Mouse (Mus musculus): ENCODE measurements around the gene Zfp770. TPM values are rescaled to one million over a fixed set of nuclear protein-coding genes. Genes with fewer than 3 reads are reported as not detected.

Gene Zfp770
- polyA plus RNA-seq, 1 experiment from 2014 or later = 7.9 TPM

DNA sequence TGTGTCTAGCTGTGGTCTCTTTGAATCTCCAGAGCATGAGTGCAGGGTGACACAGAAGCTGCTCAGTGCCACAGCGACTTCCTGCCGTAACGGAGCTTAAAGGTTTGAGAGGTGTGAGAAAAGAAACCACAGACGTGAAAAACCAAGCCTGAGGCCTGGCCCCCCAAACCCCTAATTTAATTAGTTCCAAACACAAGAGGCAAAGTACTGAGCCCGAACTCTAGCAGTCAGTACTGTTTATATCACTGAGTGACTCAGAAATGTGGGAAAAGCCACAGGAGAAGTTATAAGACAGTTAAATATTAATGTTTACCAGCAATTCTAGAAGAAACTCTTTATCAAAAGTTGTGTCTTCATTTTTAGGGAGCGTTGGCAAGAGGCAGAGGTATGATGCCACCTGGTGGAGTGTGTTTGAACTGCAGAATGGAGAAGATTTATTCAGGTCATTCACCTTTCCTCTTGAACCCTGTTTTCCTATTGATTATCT, 55.9 kb downstream of the Zfp770 start:
- TF ChIP-seq CTCF (IDR thresholded peaks at IDR 0.05) = peak; percentile 85
- peak; percentile 31 for DNase-seq (ENCODE audit: low read depth, low spot score)
- in situ Hi-C loops (cut with MboI; ENCODE audit: low pct_unique_long_range_greater_than_20kb) = loop anchor here (10.0 kb wide), 1 partner anchor 181 kb away; no protein-coding TSS in a partner anchor
- ChIA-PET POLR2A (no interaction called here), CTCF (interaction anchor here (0.7 to 3.5 kb wide), 10 partner anchors 10 to 324 kb away, joined by 3 to 17 read pairs (median 3); no protein-coding TSS in a partner anchor)
- H3K27me3 ChIP-seq = no peaks in the 10 kb centered on the region
- peak; percentile 44 for ATAC-seq

DNA sequence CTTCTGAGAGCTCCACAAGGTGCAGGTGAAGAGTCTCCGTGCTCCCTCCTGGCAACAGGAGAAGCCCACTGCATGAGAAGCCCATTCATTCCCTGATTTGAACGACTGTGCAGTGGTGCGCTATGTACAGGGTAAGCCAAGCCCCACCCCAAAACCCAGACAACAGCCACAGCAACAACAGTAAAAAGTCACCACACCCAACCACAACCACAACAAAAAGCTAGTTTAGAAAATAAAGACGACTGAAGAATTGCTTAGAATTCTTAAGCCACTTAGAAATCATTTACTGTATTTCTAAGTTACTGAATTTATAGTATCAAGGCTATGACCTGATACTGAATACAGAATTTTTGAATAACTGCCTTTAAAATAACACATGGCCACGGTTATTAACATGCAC, 56.4 kb downstream of the Zfp770 start:
- no peaks in the 10 kb centered on the region for H3K27me3 ChIP-seq
- DNase-seq (ENCODE audit: low read depth, low spot score) (no peak), ATAC-seq (no peak)
- in situ Hi-C loops (cut with MboI; ENCODE audit: low pct_unique_long_range_greater_than_20kb) = loop anchor here (10.0 kb wide), 1 partner anchor 180 kb away; no protein-coding TSS in a partner anchor
- POLR2A ChIA-PET = no interaction called here
- no peak for TF ChIP-seq CTCF (IDR thresholded peaks at IDR 0.05)
- CTCF ChIA-PET = interaction anchor here (0.9 to 3.5 kb wide), 9 partner anchors 11 to 324 kb away, joined by 3 to 17 read pairs (median 3); no protein-coding TSS in a partner anchor

DNA sequence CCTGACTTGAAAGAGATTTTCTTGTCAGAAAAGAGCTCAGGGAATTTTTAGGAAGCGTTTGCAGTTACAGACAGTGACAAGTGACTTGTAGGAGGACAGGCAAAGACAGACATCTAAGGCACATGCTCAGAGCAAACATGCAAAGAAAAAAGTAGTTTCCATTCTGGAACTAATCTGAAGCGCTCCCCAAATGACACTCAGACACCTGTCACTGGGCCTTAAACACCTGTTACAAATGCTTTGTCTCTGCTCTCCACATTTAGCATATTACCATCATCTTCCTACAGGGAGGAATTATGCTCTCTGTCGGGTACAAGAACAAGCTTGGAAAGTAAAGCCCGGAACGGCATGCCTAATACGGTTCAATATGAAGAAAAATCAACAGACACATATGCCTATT, 57.4 kb downstream of the Zfp770 start:
- ChIA-PET CTCF (interaction anchor here (0.9 to 3.5 kb wide), 4 partner anchors 12 to 283 kb away, joined by 3 to 14 read pairs (median 10); no protein-coding TSS in a partner anchor), POLR2A (no interaction called here)
- no peak for ATAC-seq
- DNase-seq (ENCODE audit: low read depth, low spot score) = no peak
- no peak for TF ChIP-seq CTCF (IDR thresholded peaks at IDR 0.05)
- H3K27me3 ChIP-seq = no peaks in the 10 kb centered on the region
- in situ Hi-C loops (cut with MboI; ENCODE audit: low pct_unique_long_range_greater_than_20kb) = loop anchor here (10.0 kb wide), 1 partner anchor 179 kb away; no protein-coding TSS in a partner anchor

Other genes starting within 250 kb of the Zfp770 start
- gene Gjd2, start 187.8 kb downstream of the Zfp770 start, polyA plus RNA-seq (2021) = not detected
- not detected for gene Actc1, start 147.9 kb downstream of the Zfp770 start, polyA plus RNA-seq (2021)
- 30.9 TPM for gene Aqr, start 14.4 kb downstream of the Zfp770 start, polyA plus RNA-seq (2021)

All from Patski (cell line).